Mouse (Mus musculus): ENCODE results near the gene S1pr4. TPM values are rescaled to one million over a fixed set of nuclear protein-coding genes. Genes with fewer than 3 reads are reported as not detected.
A peak's percentile ranks its signal among the peaks of the same experiment; 100 is the strongest.

The S1pr4 gene
- polyA plus RNA-seq, 2 experiments = 1.5 to 1.8 TPM

DNA sequence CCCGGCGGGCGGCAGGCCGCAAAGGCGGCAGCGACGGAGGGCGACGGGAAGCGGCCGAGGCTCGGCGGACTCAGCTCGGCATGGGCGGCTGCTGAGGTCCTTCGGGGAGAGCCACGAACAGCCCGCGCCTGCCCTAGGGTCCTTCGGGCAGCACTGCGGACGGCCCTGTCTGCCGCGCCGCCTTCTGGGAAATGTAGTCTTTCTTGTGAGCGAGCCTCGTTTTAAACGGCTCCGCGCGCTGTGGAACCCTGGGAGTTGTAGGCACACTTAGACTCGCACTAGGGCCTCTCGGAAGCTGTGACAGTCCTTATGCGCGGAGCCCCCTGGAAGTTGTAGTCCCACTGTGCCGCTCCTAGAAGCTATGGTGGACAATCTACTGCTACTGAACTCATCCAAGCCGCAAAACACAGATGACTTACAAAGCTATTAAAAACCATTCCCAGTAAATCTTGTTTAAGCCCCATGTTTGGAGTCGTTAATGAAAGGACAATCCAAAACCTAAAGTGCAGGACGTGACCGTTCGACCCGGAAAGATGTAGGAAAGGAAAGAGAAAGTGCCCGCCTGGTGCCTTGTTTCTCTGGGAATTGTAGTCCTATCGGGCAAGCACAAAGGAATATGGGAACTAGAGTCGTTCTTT, 3.5 kb downstream of the S1pr4 start, which contains the start of gene Ncln:
Gene Ncln (minus strand): TSS at position 129 of the 638 bp plus-strand sequence.
- peak within 1 kb of the TSS; percentile 72 to 86 for H3K4me3 ChIP-seq (ENCODE audit: insufficient read depth in 1 of 2, low read depth in 2 of 2, low read length in 2 of 2)
- TF ChIP-seq EP300 (IDR thresholded peaks at IDR 0.05; ENCODE audit: low read depth) (peak; percentile 29; the same call in 1 of the 2 replicates), CTCF (IDR thresholded peaks at IDR 0.05; ENCODE audit: low read depth) (no peak)
- ATAC-seq (ENCODE audit: insufficient read depth) = peak; percentile 93
- under 1% methylated on average over 38 of the region's 45 CpGs for WGBS (ENCODE audit: insufficient replicate concordance)
- peak; percentile 97 to 98 (median 97) for DNase-seq (ENCODE audit: low read depth in 3 of 3, low spot score in 3 of 3)
- H3K27ac ChIP-seq = peak within 1 kb of the TSS; percentile 35
- peak within 1 kb of the TSS; percentile 72 for H3K9ac ChIP-seq (replicated peaks)
- H3K36me3 ChIP-seq (replicated peaks; ENCODE audit: control insufficient read depth, insufficient read depth, low read depth) = peaks cover 4% of the 10 kb centered on the region
- H3K4me2 ChIP-seq (ENCODE audit: low read depth) = peak within 1 kb of the TSS; percentile 94
- no peaks in the 10 kb centered on the region for H3K9me3 ChIP-seq (ENCODE audit: control insufficient read depth, low read length)
- H3K4me1 ChIP-seq (replicated peaks; ENCODE audit: control insufficient read depth in 2 of 2, insufficient read depth in 2 of 2, low read length in 1 of 2) = peaks cover 10 to 20% of the 10 kb centered on the region in 2 experiments
- H3K27me3 ChIP-seq (ENCODE audit: control insufficient read depth, insufficient read depth, low read length) = no peaks in the 10 kb centered on the region

GRCm38 (mm10) chr10:81495616-81496263, 4.2 kb downstream of the S1pr4 start:
- peak overlapping the region; percentile 94 for H3K4me2 ChIP-seq (ENCODE audit: low read depth)
- H3K9me3 ChIP-seq (ENCODE audit: control insufficient read depth, low read length) = no peaks in the 10 kb centered on the region
- H3K27ac ChIP-seq = peak overlapping the region; percentile 35
- TF ChIP-seq EP300 (IDR thresholded peaks at IDR 0.05; ENCODE audit: low read depth) (no peak; the same call in 1 of the 2 replicates), CTCF (IDR thresholded peaks at IDR 0.05; ENCODE audit: low read depth) (no peak)
- H3K4me1 ChIP-seq (replicated peaks; ENCODE audit: control insufficient read depth in 2 of 2, insufficient read depth in 2 of 2, low read length in 1 of 2) = peaks cover 10 to 20% of the 10 kb centered on the region in 2 experiments
- H3K36me3 ChIP-seq (replicated peaks; ENCODE audit: control insufficient read depth, insufficient read depth, low read depth) = peaks cover 4% of the 10 kb centered on the region
- no peaks in the 10 kb centered on the region for H3K27me3 ChIP-seq (ENCODE audit: control insufficient read depth, insufficient read depth, low read length)
- peak overlapping the region; percentile 72 for H3K9ac ChIP-seq (replicated peaks)
- under 1% methylated on average over 41 of the region's 41 CpGs for WGBS (ENCODE audit: insufficient replicate concordance)
- ATAC-seq (ENCODE audit: insufficient read depth) = peak; percentile 22
- DNase-seq (ENCODE audit: low read depth in 3 of 3, low spot score in 3 of 3) = no peak
- H3K4me3 ChIP-seq (ENCODE audit: insufficient read depth in 1 of 2, low read depth in 2 of 2, low read length in 2 of 2) = peak overlapping the region; percentile 72 to 86

- ATAC-seq (ENCODE audit: insufficient read depth) (no peak), DNase-seq (ENCODE audit: low read depth in 3 of 3, low spot score in 3 of 3) (no peak)
- no peak for TF ChIP-seq EP300 (IDR thresholded peaks at IDR 0.05; ENCODE audit: low read depth)
- TF ChIP-seq CTCF (IDR thresholded peaks at IDR 0.05; ENCODE audit: low read depth) = no peak
- Histone ChIP-seq H3K4me2 (ENCODE audit: low read depth) (peak overlapping the region; percentile 94), H3K9ac (replicated peaks) (peak overlapping the region; percentile 72), H3K9me3 (ENCODE audit: control insufficient read depth, low read length) (no peaks in the 10 kb centered on the region), H3K36me3 (replicated peaks; ENCODE audit: control insufficient read depth, insufficient read depth, low read depth) (peaks cover 4% of the 10 kb centered on the region), H3K27me3 (ENCODE audit: control insufficient read depth, insufficient read depth, low read length) (no peaks in the 10 kb centered on the region), H3K27ac (no peak overlapping the region; the same call in 1 of the 2 replicates), H3K4me1 (replicated peaks; ENCODE audit: control insufficient read depth in 2 of 2, insufficient read depth in 2 of 2, low read length in 1 of 2) (peaks cover 10 to 20% of the 10 kb centered on the region in 2 experiments), H3K4me3 (ENCODE audit: insufficient read depth in 1 of 2, low read depth in 2 of 2, low read length in 2 of 2) (peak overlapping the region; percentile 72 to 86)
- WGBS (ENCODE audit: insufficient replicate concordance) = 50% methylated on average over 6 of the region's 6 CpGs
These were observed 4.8 kb downstream of the S1pr4 start for GRCm38 (mm10) chr10:81495151-81495550.

DNA sequence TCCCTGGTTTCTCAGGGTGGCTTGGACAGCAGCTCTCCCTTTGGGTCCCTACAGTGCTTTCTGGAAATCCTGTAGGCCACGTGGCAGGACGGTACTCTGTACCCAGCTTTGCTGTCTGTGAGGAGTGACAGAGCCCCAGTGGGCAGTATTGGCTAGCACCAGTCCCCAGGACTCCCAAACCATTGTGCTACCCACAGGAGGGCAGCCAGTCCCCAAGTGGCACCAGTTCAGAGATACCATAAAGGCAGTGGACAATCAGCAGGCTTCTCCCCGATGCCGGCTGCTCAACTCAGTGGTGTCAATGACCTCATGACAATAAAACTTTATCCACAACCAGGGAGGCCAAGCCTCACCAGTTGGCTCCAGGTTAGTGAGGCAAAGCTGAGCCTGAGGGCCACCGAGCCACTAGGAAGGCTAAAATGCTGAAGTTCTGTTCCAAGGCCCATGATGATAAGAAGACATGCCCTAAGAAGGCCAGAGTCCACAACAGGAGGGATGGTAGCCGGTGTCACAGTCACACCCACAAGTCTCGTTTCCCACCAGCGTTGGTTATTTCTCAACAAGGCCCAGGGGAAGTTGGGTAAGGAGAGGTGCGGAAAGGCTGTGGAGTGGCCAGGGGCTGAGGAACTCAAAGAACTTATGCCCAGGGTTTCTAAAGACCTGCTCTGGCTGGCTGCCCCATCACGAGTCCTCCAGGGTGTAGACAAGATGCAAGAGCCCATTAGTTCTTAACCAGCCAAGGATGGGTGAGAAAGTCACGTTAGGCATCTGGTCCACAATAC, 5.5 kb downstream of the S1pr4 start:
- no peak overlapping the region for H3K27ac ChIP-seq
- 61% methylated on average over 11 of the region's 11 CpGs for WGBS (ENCODE audit: insufficient replicate concordance)
- H3K36me3 ChIP-seq (replicated peaks; ENCODE audit: control insufficient read depth, insufficient read depth, low read depth) = peaks cover 8% of the 10 kb centered on the region
- peak overlapping the region; percentile 94 for H3K4me2 ChIP-seq (ENCODE audit: low read depth)
- DNase-seq (ENCODE audit: low read depth in 3 of 3, low spot score in 3 of 3) (no peak), ATAC-seq (ENCODE audit: insufficient read depth) (no peak)
- no peaks in the 10 kb centered on the region for H3K9me3 ChIP-seq (ENCODE audit: control insufficient read depth, low read length)
- peak overlapping the region; percentile 72 for H3K9ac ChIP-seq (replicated peaks)
- peaks cover 10 to 18% of the 10 kb centered on the region in 2 experiments for H3K4me1 ChIP-seq (replicated peaks; ENCODE audit: control insufficient read depth in 2 of 2, insufficient read depth in 2 of 2, low read length in 1 of 2)
- peak overlapping the region; percentile 72 to 86 for H3K4me3 ChIP-seq (ENCODE audit: insufficient read depth in 1 of 2, low read depth in 2 of 2, low read length in 2 of 2)
- no peak for TF ChIP-seq EP300 (IDR thresholded peaks at IDR 0.05; ENCODE audit: low read depth)
- TF ChIP-seq CTCF (IDR thresholded peaks at IDR 0.05; ENCODE audit: low read depth) = no peak
- no peaks in the 10 kb centered on the region for H3K27me3 ChIP-seq (ENCODE audit: control insufficient read depth, insufficient read depth, low read length)
